Mouse (Mus musculus) stomach, postnatal 0 days (tissue): ENCODE results near the gene Nkx1-2.

Experiments
- CTCF ChIP-seq: IDR thresholded peaks from 2 replicates; pipeline ENCODE4 v1.5.1; 2016; ENCODE audit warnings: antibody characterized with exemption, low read depth, mild to moderate bottlenecking, moderate library complexity
- EP300 ChIP-seq: optimal IDR thresholded peaks from 2 replicates; pipeline ENCODE3; 2016; ENCODE audit warnings: antibody characterized with exemption

GRCm38 (mm10) chr7:132641606-132642005 lies 42.2 kb upstream of the Nkx1-2 start:
- no peak for TF ChIP-seq CTCF
- TF ChIP-seq EP300 = no peak
